ENCODE assay signal across 27 mouse cellular contexts in genomic region chr1:189897861-189898260, GRCm38 (mm10). TPM values are rescaled to one million over a fixed set of nuclear protein-coding genes. Genes with fewer than 3 reads are reported as not detected.
A peak's percentile ranks its signal among the peaks of the same experiment; 100 is the strongest.
DNase-seq lines count a peak whose midpoint lies in the region; ATAC-seq and TF ChIP-seq lines count a peak whose summit lies in the region.
"Had no signal": no experiment of that assay in that cellular context is flagged by ENCODE, and none has a peak within 500 bp of the region (broad histone marks: within the 10 kb centered on the region; RNA-seq: fewer than 3 reads in every experiment).

No protein-coding gene starts in this region.

- TF ChIP-seq CTCF in heart, adult 2 months (IDR thresholded peaks at IDR 0.05), result no peak

- no peak for DNase-seq in embryonic facial prominence, embryonic 14.5 days (ENCODE audit: low spot score)
- DNase-seq in embryonic facial prominence, embryonic 10.5 days (ENCODE audit: low spot score), result no peak
- DNase-seq in heart, adult 2 months, result no peak
- DNase-seq in heart, adult 8-10 months (ENCODE audit: low spot score), result no peak
- DNase-seq: adrenal gland, adult 8-10 months; cerebellum, adult 8-10 months; cerebellum, postnatal 25 days; kidney, adult 11 months; kidney, postnatal 14 days; layer of hippocampus, adult 9-11 months; liver, embryonic 13.5 days; lung, adult 18-20 months; lung, postnatal 4 days; retina, postnatal 1 day; right cerebral cortex, postnatal 14 days had no signal

- no peak for TF ChIP-seq EP300 in heart, adult 2 months (IDR thresholded peaks at IDR 0.05; ENCODE audit: insufficient read depth, low read depth, low read length)

- H3K36me3 ChIP-seq in embryonic facial prominence, embryonic 14.5 days (ENCODE audit: control insufficient read depth, insufficient read depth, low read length), result peaks cover 55% of the 10 kb centered on the region
- H3K36me3 ChIP-seq in embryonic facial prominence, embryonic 10.5 days (replicated peaks), result peaks cover 80% of the 10 kb centered on the region
- peaks cover 7% of the 10 kb centered on the region for H3K36me3 ChIP-seq in heart, embryonic 11.5 days (ENCODE audit: control insufficient read depth, insufficient read depth, low read length)
- H3K36me3 ChIP-seq in heart, adult 2 months (ENCODE audit: control insufficient read depth, insufficient read depth, low read length), result no peaks in the 10 kb centered on the region
- peaks cover 44% of the 10 kb centered on the region for H3K36me3 ChIP-seq in heart, embryonic 16.5 days (ENCODE audit: control insufficient read depth, insufficient read depth)
- H3K36me3 ChIP-seq in midbrain, embryonic 12.5 days, result peaks cover 22% of the 10 kb centered on the region
- H3K36me3 ChIP-seq in midbrain, embryonic 16.5 days (ENCODE audit: control insufficient read depth, insufficient read depth, low read length), result peaks cover 9% of the 10 kb centered on the region

- no peak overlapping the region for H3K9ac ChIP-seq in embryonic facial prominence, embryonic 14.5 days (ENCODE audit: low read depth, low read length)
- H3K9ac ChIP-seq in heart, embryonic 11.5 days (ENCODE audit: low read depth, low read length), result no peak overlapping the region
- H3K9ac ChIP-seq in heart, adult 2 months (ENCODE audit: low read depth, low read length), result no peak overlapping the region
- H3K9ac ChIP-seq in heart, embryonic 16.5 days (ENCODE audit: low read length), result peak overlapping the region; percentile 45
- H3K9ac ChIP-seq in midbrain, embryonic 12.5 days (replicated peaks), result no peak overlapping the region
- no peak overlapping the region for H3K9ac ChIP-seq in midbrain, embryonic 16.5 days (ENCODE audit: low read depth, low read length)
- H3K9ac ChIP-seq: hindbrain, embryonic 14.5 days; limb, embryonic 15.5 days; liver, embryonic 13.5 days; neural tube, embryonic 15.5 days had no signal

- no peak overlapping the region for H3K4me3 ChIP-seq in embryonic facial prominence, embryonic 14.5 days (ENCODE audit: low read depth, low read length)
- no peak overlapping the region for H3K4me3 ChIP-seq in embryonic facial prominence, embryonic 10.5 days
- H3K4me3 ChIP-seq in heart, embryonic 11.5 days (ENCODE audit: low read depth, low read length), result no peak overlapping the region
- no peak overlapping the region for H3K4me3 ChIP-seq in heart, adult 2 months
- H3K4me3 ChIP-seq in heart, embryonic 16.5 days (ENCODE audit: low read length), result no peak overlapping the region
- H3K4me3 ChIP-seq in midbrain, embryonic 12.5 days, result no peak overlapping the region
- H3K4me3 ChIP-seq in midbrain, embryonic 16.5 days (ENCODE audit: low read depth, low read length), result no peak overlapping the region
- H3K4me3 ChIP-seq: limb, embryonic 10.5 days; limb, embryonic 15.5 days; liver, embryonic 13.5 days; megakaryocyte, embryonic 14.5 days; neural tube, embryonic 15.5 days had no signal

- WGBS in embryonic facial prominence, embryonic 14.5 days, result 75% methylated on average over 9 of the region's 9 CpGs
- 73% methylated on average over 9 of the region's 9 CpGs for WGBS in embryonic facial prominence, embryonic 10.5 days
- WGBS in heart, embryonic 11.5 days (ENCODE audit: insufficient replicate concordance), result 64% methylated on average over 9 of the region's 9 CpGs
- 76% methylated on average over 9 of the region's 9 CpGs for WGBS in heart, adult 2 months
- 52% methylated on average over 9 of the region's 9 CpGs for WGBS in heart, embryonic 16.5 days
- 35% methylated on average over 9 of the region's 9 CpGs for WGBS in midbrain, embryonic 12.5 days
- 25% methylated on average over 9 of the region's 9 CpGs for WGBS in midbrain, embryonic 16.5 days

- intact Hi-C loops in heart, adult 2 months (cut with DNase I), result no loop called here

- H3K27me3 ChIP-seq in embryonic facial prominence, embryonic 14.5 days (replicated peaks; ENCODE audit: control insufficient read depth, insufficient read depth, low read length), result no peaks in the 10 kb centered on the region
- no peaks in the 10 kb centered on the region for H3K27me3 ChIP-seq in embryonic facial prominence, embryonic 10.5 days (replicated peaks; ENCODE audit: low read depth, poor library complexity, severe bottlenecking)
- H3K27me3 ChIP-seq in heart, embryonic 11.5 days (ENCODE audit: control insufficient read depth, insufficient read depth, low read length), result no peaks in the 10 kb centered on the region
- H3K27me3 ChIP-seq in heart, adult 2 months (ENCODE audit: control insufficient read depth, insufficient read depth, low read length), result no peaks in the 10 kb centered on the region
- H3K27me3 ChIP-seq in heart, embryonic 16.5 days (ENCODE audit: control insufficient read depth, insufficient read depth, low read length), result no peaks in the 10 kb centered on the region
- H3K27me3 ChIP-seq in midbrain, embryonic 12.5 days, result no peaks in the 10 kb centered on the region
- H3K27me3 ChIP-seq in midbrain, embryonic 16.5 days (ENCODE audit: control insufficient read depth, insufficient read depth, low read depth, low read length), result no peaks in the 10 kb centered on the region
- H3K27me3 ChIP-seq: CH12.LX; limb, embryonic 15.5 days; liver, embryonic 13.5 days; megakaryocyte, embryonic 14.5 days; neural tube, embryonic 15.5 days had no signal

- no peaks in the 10 kb centered on the region for H3K4me1 ChIP-seq in embryonic facial prominence, embryonic 14.5 days (ENCODE audit: control insufficient read depth, insufficient read depth, low read length)
- H3K4me1 ChIP-seq in embryonic facial prominence, embryonic 10.5 days, result peaks cover 13% of the 10 kb centered on the region
- peaks cover 29% of the 10 kb centered on the region for H3K4me1 ChIP-seq in heart, embryonic 11.5 days (ENCODE audit: control insufficient read depth, insufficient read depth, low read length)
- no peaks in the 10 kb centered on the region for H3K4me1 ChIP-seq in heart, adult 2 months (ENCODE audit: control insufficient read depth, insufficient read depth, low read length)
- H3K4me1 ChIP-seq in heart, embryonic 16.5 days (ENCODE audit: control insufficient read depth, insufficient read depth, low read length), result peaks cover 36% of the 10 kb centered on the region
- peaks cover 6% of the 10 kb centered on the region for H3K4me1 ChIP-seq in midbrain, embryonic 12.5 days
- H3K4me1 ChIP-seq in midbrain, embryonic 16.5 days (ENCODE audit: control insufficient read depth, insufficient read depth, low read length), result no peaks in the 10 kb centered on the region
- H3K4me1 ChIP-seq: limb, embryonic 15.5 days; liver, embryonic 13.5 days had no signal

- peak; percentile 20; the same call in 1 of the 2 replicates for ATAC-seq in embryonic facial prominence, embryonic 14.5 days (ENCODE audit: low read depth)
- ATAC-seq in heart, embryonic 11.5 days (replicated peaks; ENCODE audit: insufficient number of reproducible peaks, low FRiP score, low TSS enrichment), result no peak
- ATAC-seq in heart, embryonic 16.5 days (replicated peaks; ENCODE audit: extremely low read depth, insufficient read depth, low FRiP score), result peak; percentile 64
- 0 out of 2 replicates have a peak, but pooled peaks have one; percentile 29 for ATAC-seq in midbrain, embryonic 12.5 days (ENCODE audit: low FRiP score, low read depth)
- no peak for ATAC-seq in midbrain, embryonic 16.5 days
- ATAC-seq: activated CD4-positive, CD25-positive, alpha-beta regulatory T cell, adult 4 months; lung, postnatal 0 days had no signal

- no peaks in the 10 kb centered on the region for H3K79me2 ChIP-seq in heart, adult 2 months (replicated peaks; ENCODE audit: control insufficient read depth, insufficient read depth, low read length)

- no peak for TF ChIP-seq POLR2A in heart, adult 2 months (IDR thresholded peaks at IDR 0.05; ENCODE audit: insufficient read depth, low read depth, low read length)

- H3K27ac ChIP-seq in embryonic facial prominence, embryonic 14.5 days (replicated peaks; ENCODE audit: low read depth, low read length), result no peak overlapping the region
- no peak overlapping the region for H3K27ac ChIP-seq in embryonic facial prominence, embryonic 10.5 days (replicated peaks)
- H3K27ac ChIP-seq in heart, embryonic 11.5 days (ENCODE audit: low read depth, low read length), result 0 out of 2 replicates have a peak overlapping the region, but pooled peaks have one; percentile 35
- H3K27ac ChIP-seq in heart, adult 2 months, result no peak overlapping the region
- peak overlapping the region; percentile 64 for H3K27ac ChIP-seq in heart, embryonic 16.5 days (ENCODE audit: low read length)
- no peak overlapping the region for H3K27ac ChIP-seq in midbrain, embryonic 12.5 days (replicated peaks)
- H3K27ac ChIP-seq in midbrain, embryonic 16.5 days (ENCODE audit: low read length), result no peak overlapping the region
- H3K27ac ChIP-seq: hindbrain, embryonic 14.5 days; limb, embryonic 10.5 days; limb, embryonic 15.5 days; liver, embryonic 13.5 days; neural tube, embryonic 15.5 days had no signal

- H3K4me2 ChIP-seq in embryonic facial prominence, embryonic 14.5 days (ENCODE audit: low read depth, low read length), result no peak overlapping the region
- no peak overlapping the region for H3K4me2 ChIP-seq in heart, embryonic 11.5 days
- no peak overlapping the region for H3K4me2 ChIP-seq in heart, embryonic 16.5 days (ENCODE audit: low read depth, low read length)
- no peak overlapping the region for H3K4me2 ChIP-seq in midbrain, embryonic 12.5 days (replicated peaks)
- no peak overlapping the region for H3K4me2 ChIP-seq in midbrain, embryonic 16.5 days (ENCODE audit: low read length)
- H3K4me2 ChIP-seq: hindbrain, embryonic 14.5 days; limb, embryonic 15.5 days; liver, embryonic 13.5 days; neural tube, embryonic 15.5 days had no signal

- no peaks in the 10 kb centered on the region for H3K9me3 ChIP-seq in embryonic facial prominence, embryonic 14.5 days (ENCODE audit: control insufficient read depth, low read length)
- H3K9me3 ChIP-seq in embryonic facial prominence, embryonic 10.5 days, result no peaks in the 10 kb centered on the region
- H3K9me3 ChIP-seq in heart, embryonic 11.5 days (replicated peaks; ENCODE audit: control insufficient read depth, low read length), result no peaks in the 10 kb centered on the region
- H3K9me3 ChIP-seq in heart, embryonic 16.5 days (replicated peaks; ENCODE audit: control insufficient read depth, low read length), result no peaks in the 10 kb centered on the region
- no peaks in the 10 kb centered on the region for H3K9me3 ChIP-seq in midbrain, embryonic 12.5 days
- no peaks in the 10 kb centered on the region for H3K9me3 ChIP-seq in midbrain, embryonic 16.5 days (replicated peaks; ENCODE audit: control insufficient read depth, low read length, poor library complexity, severe bottlenecking)
- H3K9me3 ChIP-seq: limb, embryonic 10.5 days; limb, embryonic 15.5 days; liver, embryonic 13.5 days; megakaryocyte, embryonic 14.5 days; neural tube, embryonic 15.5 days had no signal

RNA-seq across cellular contexts. Expression of gene Smyd2, which starts 24.3 kb away (rescaled TPM):
- 97.4 and 104 TPM in 2 replicates for polyA plus RNA-seq in embryonic facial prominence, embryonic 14.5 days (2014; fragmentation: Nextera tagmentation; extraction: Ambion mirVana)
- 78.5 and 84.3 TPM in 2 replicates for polyA plus RNA-seq in embryonic facial prominence, embryonic 10.5 days (2016; fragmentation: Nextera tagmentation; extraction: Ambion mirVana)
- polyA plus RNA-seq in heart, embryonic 11.5 days (2014; fragmentation: Nextera tagmentation; extraction: Ambion mirVana), result 150 and 161 TPM in 2 replicates
- total RNA-seq in heart, adult 2 months (2021), result 10 to 100 TPM; 81.5 to 99.2 TPM
- 117 and 142 TPM in 2 replicates for polyA plus RNA-seq in heart, adult 2 months (2012; rRNA removed)
- polyA plus RNA-seq in heart, embryonic 16.5 days (2015; fragmentation: Nextera tagmentation; extraction: Ambion mirVana), result 244 and 255 TPM in 2 replicates
- 100 to 1,000 TPM in 2 of 4 experiments, 10 to 100 TPM in 2; 83.0 to 114 (median 106) TPM for total RNA-seq in heart, adult 8-10 months (2022)
- polyA plus RNA-seq in midbrain, embryonic 12.5 days (2016; fragmentation: Nextera tagmentation; extraction: Ambion mirVana), result 41.1 and 44.1 TPM in 2 replicates
- polyA plus RNA-seq in midbrain, embryonic 16.5 days (2015; fragmentation: Nextera tagmentation; extraction: Ambion mirVana), result 77.0 and 78.7 TPM in 2 replicates

Comparison
In these comparisons a context has a peak if more than half of its experiments do, and no peak if none do; other contexts are left out.
1. ATAC-seq: peak in embryonic facial prominence, embryonic 14.5 days (single experiment), heart, embryonic 16.5 days (single experiment) and midbrain, embryonic 12.5 days (single experiment); none in heart, embryonic 11.5 days (single experiment) and midbrain, embryonic 16.5 days (single experiment).
2. H3K27ac ChIP-seq: peak in heart, embryonic 11.5 days (single experiment) and heart, embryonic 16.5 days (single experiment); none in embryonic facial prominence, embryonic 14.5 days (single experiment), embryonic facial prominence, embryonic 10.5 days (single experiment), heart, adult 2 months (single experiment), midbrain, embryonic 12.5 days (single experiment) and midbrain, embryonic 16.5 days (single experiment).